Mouse (Mus musculus) intestine, embryonic 15.5 days (tissue): ENCODE data around the gene Tet3. TPM values are rescaled to one million over a fixed set of nuclear protein-coding genes. Genes with fewer than 3 reads are reported as not detected.

Experiments used
- ATAC-seq: fragments of 200-750 bp; cut with Nextera tagmentation; 2 replicates; pipeline ENCODE4 v1.8.0; 2017; ENCODE audit warnings: moderate TSS enrichment, moderate library complexity
- H3K27ac ChIP-seq: fragments of 300-500 bp; sonication (generic); 2 replicates; pipeline ENCODE4 v1.5.1; 2015; ENCODE audit warnings: mild to moderate bottlenecking, inconsistent platforms
- H3K27me3 ChIP-seq: fragments of 300-500 bp; sonication (generic); replicated peaks from 2 replicates; pipeline ENCODE4 v1.6.1; 2015; ENCODE audit warnings: inconsistent platforms
- H3K36me3 ChIP-seq: fragments of 300-500 bp; sonication (generic); 2 replicates; pipeline ENCODE4 v1.6.1; 2015; ENCODE audit warnings: inconsistent platforms
- H3K4me1 ChIP-seq: fragments of 300-500 bp; sonication (generic); replicated peaks from 2 replicates; pipeline ENCODE4 v1.6.1; 2015; ENCODE audit warnings: inconsistent platforms
- H3K4me2 ChIP-seq: fragments of 300-500 bp; sonication (generic); replicated peaks from 2 replicates; pipeline ENCODE4 v1.6.1; 2015; ENCODE audit warnings: mild to moderate bottlenecking, inconsistent platforms
- H3K4me3 ChIP-seq: fragments of 300-500 bp; sonication (generic); replicated peaks from 2 replicates; pipeline ENCODE4 v1.5.1; 2015; ENCODE audit warnings: inconsistent platforms
- H3K9ac ChIP-seq: fragments of 300-500 bp; sonication (generic); 2 replicates; pipeline ENCODE4 v1.6.1; 2015; ENCODE audit warnings: inconsistent platforms
- H3K9me3 ChIP-seq: fragments of 300-500 bp; sonication (generic); 2 replicates; pipeline ENCODE4 v1.6.1; 2016; ENCODE audit warnings: inconsistent platforms
- WGBS: fragments of 180-500 bp; shearing (Covaris S2); methylation state at CpG from one replicate; pipeline ENCODE4 v1.1.7; 2015; 5-methylcytosine and 5-hydroxymethylcytosine counted together
- polyA plus RNA-seq: library from polyadenylated mRNA; unstranded; fragments of >200 nt; fragmentation: Nextera tagmentation; extraction: Ambion mirVana; gene quantifications from 2 replicates; pipeline ENCODE4 v1.2.1, GENCODE M21; 2015

Gene Tet3
- polyA plus RNA-seq, 1 experiment from 2014 or later: 41.8 TPM

DNA sequence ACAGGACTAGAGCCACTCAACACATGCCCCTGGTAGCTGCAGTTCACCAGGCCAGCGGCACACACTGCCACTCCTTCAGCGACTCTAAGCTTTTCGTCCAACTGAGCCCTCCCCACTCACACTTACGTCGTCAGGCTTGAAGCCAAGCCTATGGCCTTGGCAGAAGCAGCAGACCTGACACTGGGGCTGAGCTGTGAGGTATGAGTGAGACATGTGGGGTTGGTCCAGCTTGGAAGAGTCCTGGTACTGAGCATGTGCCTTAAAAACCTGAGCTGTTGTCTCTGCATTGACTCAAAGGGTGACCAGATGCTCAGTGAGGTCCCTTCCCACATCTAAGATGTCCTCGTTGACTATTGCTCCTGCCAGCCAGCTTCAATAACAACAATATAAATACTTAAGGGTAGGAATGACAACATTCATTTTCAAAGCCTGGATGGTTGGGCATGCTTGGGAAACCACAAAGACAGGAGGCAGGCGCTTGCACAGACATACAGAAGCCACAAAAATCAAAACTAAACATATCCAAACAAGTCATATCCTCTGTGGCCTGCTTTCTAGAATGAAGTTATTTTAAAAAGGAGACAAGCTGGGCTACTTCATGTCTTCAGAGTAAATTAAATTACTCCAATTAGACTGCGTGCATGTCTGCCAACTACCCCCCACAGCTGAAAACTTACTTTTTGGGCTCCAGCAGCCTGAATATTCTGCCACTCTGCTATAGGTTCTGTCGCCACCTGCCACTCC, 37.3 kb upstream of the Tet3 start:
- Histone ChIP-seq H3K9ac (no peak overlapping the region), H3K27me3 (no peaks in the 10 kb centered on the region), H3K9me3 (no peaks in the 10 kb centered on the region), H3K36me3 (peaks cover 5% of the 10 kb centered on the region; the same call in 1 of the 2 replicates), H3K4me2 (no peak overlapping the region), H3K27ac (no peak overlapping the region), H3K4me3 (no peak overlapping the region), H3K4me1 (no peaks in the 10 kb centered on the region)
- WGBS: 89% methylated on average over 9 of the region's 9 CpGs
- ATAC-seq: no peak

DNA sequence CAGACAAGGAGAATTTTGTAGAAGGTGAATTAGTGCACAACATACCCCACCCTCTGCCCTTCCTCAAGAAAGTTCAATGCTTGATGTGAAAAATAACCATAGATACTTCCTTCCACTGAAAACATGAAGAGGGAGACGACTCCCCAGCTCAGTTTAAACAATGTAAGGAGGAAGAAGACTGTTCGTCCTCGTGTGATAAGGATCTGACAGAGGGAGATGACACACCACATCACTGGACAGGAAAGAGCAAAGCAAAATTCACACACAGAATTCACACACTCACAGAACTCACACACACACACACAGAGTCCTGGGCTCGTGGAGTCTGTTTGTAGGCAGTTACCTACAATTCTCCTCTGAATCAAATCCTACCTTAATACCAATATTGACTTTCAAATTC, 31.7 kb upstream of the Tet3 start:
- H3K9me3 ChIP-seq: no peaks in the 10 kb centered on the region
- WGBS: 49% methylated on average over 4 of the region's 4 CpGs
- H3K4me1 ChIP-seq: no peaks in the 10 kb centered on the region
- ATAC-seq: no peak
- H3K9ac ChIP-seq: no peak overlapping the region
- no peak overlapping the region for H3K27ac ChIP-seq
- H3K4me2 ChIP-seq: no peak overlapping the region
- no peak overlapping the region for H3K4me3 ChIP-seq
- peaks cover 24% of the 10 kb centered on the region; the same call in 1 of the 2 replicates for H3K36me3 ChIP-seq
- no peaks in the 10 kb centered on the region for H3K27me3 ChIP-seq

DNA sequence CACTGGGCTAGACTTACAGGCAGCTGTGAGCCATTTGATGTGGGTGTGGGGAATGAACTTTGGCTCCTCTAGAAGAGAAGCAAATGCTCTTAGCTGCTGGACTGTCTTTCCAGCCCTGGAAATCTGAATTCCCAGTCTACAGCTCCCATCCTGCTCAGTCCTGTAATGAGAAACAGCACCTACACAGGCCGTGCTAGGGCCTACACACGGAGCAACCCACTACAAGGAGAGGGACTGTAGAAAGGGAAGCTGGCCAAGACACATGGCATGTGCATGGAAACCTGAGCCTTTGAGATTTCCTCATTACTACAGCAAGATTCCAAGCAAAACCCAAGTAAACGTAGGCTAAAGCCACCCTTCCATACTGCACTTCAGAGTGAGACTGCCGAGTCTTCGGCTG, 29.3 kb upstream of the Tet3 start:
- H3K36me3 ChIP-seq: peaks cover 26% of the 10 kb centered on the region
- H3K4me3 ChIP-seq: no peak overlapping the region
- no peak overlapping the region for H3K27ac ChIP-seq
- H3K27me3 ChIP-seq: no peaks in the 10 kb centered on the region
- 82% methylated on average over 5 of the region's 5 CpGs for WGBS
- H3K4me1 ChIP-seq: no peaks in the 10 kb centered on the region
- no peak for ATAC-seq
- no peak overlapping the region for H3K9ac ChIP-seq
- H3K9me3 ChIP-seq: no peaks in the 10 kb centered on the region
- H3K4me2 ChIP-seq: no peak overlapping the region

DNA sequence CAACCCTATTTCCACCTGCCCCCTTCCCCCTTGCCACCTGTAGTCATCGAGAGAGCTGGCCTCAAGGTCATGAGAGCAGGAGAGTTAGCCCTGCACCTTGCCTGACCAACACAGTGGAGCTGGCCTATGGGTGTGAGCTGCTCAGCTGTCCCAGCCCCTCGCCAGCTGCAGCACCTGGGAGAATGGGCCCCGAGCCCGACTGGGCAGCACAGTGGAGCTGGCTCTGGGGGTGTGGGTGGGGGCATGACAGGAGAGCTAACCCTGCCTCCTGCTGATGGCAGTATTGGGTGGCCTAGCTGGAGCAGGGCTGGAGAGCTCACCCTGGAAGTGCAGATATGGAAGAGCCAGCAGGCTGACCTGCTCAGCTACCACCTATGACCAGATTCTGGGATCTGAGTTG, 28.4 kb upstream of the Tet3 start:
- peaks cover 1% of the 10 kb centered on the region; the same call in 1 of the 2 replicates for H3K4me1 ChIP-seq
- no peaks in the 10 kb centered on the region for H3K27me3 ChIP-seq
- peaks cover 26% of the 10 kb centered on the region for H3K36me3 ChIP-seq
- ATAC-seq: no peak
- H3K9me3 ChIP-seq: no peaks in the 10 kb centered on the region
- no peak overlapping the region for H3K9ac ChIP-seq
- no peak overlapping the region for H3K4me3 ChIP-seq
- H3K4me2 ChIP-seq: no peak overlapping the region
- 90% methylated on average over 4 of the region's 4 CpGs for WGBS
- no peak overlapping the region for H3K27ac ChIP-seq

DNA sequence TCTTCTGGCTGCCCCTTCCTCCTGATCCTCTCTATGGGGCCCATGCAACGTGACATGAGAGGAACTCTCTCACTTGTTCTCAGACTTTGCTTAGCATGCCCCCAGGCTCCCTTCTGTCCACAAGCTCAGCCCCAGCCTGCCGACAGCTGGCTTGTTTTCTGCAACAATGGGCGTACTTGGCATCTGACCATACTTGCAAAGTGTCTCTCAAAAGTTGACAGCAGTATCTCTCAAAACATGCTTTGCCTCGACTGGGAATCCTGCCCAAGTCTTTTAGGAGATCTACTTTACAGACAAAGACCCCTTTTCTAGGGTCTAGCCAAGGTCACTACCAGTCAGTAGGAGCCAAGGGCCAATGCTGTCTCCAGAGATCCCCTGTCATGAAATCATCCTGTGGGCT, 27.0 kb upstream of the Tet3 start:
- Histone ChIP-seq H3K9ac (no peak overlapping the region), H3K27ac (no peak overlapping the region), H3K36me3 (peaks cover 29% of the 10 kb centered on the region), H3K27me3 (no peaks in the 10 kb centered on the region), H3K4me1 (peaks cover 3% of the 10 kb centered on the region; the same call in 1 of the 2 replicates), H3K4me3 (no peak overlapping the region), H3K4me2 (no peak overlapping the region), H3K9me3 (no peaks in the 10 kb centered on the region)
- WGBS: 79% methylated on average over 4 of the region's 4 CpGs
- ATAC-seq: no peak

DNA sequence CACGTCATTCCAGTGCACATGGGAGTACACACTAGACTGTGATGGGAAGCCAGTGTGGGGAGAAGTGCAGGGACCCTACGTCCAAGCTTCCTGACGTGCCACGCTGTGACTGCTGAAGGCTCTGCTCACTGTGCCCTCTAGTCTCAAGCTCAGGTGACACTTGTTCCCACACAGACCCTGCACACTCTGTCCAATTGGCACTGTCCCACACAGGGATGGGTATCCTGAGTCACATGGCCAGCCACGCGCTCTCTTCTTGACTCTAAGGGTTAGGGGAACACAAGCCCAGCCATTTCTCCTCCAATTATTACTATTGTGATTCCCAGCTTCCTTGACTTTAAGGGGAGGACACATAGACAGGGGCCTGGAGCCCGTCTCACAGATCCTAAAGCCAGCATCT, 24.9 kb upstream of the Tet3 start:
- Histone ChIP-seq H3K4me1 (peaks cover 3% of the 10 kb centered on the region; the same call in 1 of the 2 replicates), H3K9ac (no peak overlapping the region), H3K27ac (no peak overlapping the region), H3K9me3 (no peaks in the 10 kb centered on the region), H3K27me3 (no peaks in the 10 kb centered on the region), H3K4me3 (no peak overlapping the region), H3K36me3 (peaks cover 26% of the 10 kb centered on the region), H3K4me2 (no peak overlapping the region)
- ATAC-seq: no peak
- 93% methylated on average over 7 of the region's 7 CpGs for WGBS

DNA sequence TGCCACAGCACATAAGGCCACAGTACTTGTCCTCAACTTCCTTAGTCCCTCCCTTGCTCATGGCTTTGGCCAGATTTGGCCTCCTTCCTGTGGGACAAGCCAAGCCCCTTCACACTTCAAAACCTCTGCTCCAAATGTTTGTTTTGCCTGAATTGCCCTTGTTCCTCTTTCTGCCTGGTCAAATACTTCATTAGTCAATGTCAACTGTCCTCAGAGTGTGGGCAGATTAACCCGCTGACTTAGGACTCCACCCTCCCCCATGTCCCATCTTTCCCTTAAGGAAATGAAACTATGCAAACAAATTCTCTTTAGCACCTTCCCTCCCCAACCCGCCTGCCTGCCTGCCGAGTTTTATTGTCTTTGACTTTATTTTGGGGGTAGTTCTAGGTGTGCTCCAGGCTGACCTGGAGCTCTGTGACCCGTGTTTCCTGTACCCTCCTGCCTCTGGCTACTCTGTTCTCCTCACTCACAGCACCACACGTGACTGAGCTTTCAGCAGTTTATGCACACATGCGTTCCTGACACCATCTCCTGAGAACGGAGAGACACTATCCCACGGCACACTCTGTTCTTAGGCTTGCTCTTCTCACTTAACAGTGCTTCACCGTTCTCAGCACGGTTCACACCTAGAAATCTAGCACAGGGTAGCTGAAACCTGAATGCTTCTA, 23.7 kb upstream of the Tet3 start:
- Histone ChIP-seq H3K9me3 (no peaks in the 10 kb centered on the region), H3K4me1 (peaks cover 3% of the 10 kb centered on the region; the same call in 1 of the 2 replicates), H3K27ac (peak overlapping the region; percentile 22; the same call in 1 of the 2 replicates), H3K4me3 (no peak overlapping the region), H3K36me3 (peaks cover 22% of the 10 kb centered on the region), H3K27me3 (no peaks in the 10 kb centered on the region), H3K9ac (no peak overlapping the region), H3K4me2 (no peak overlapping the region)
- peak; percentile 51; the same call in 1 of the 2 replicates for ATAC-seq
- 45% methylated on average over 10 of the region's 10 CpGs for WGBS

DNA sequence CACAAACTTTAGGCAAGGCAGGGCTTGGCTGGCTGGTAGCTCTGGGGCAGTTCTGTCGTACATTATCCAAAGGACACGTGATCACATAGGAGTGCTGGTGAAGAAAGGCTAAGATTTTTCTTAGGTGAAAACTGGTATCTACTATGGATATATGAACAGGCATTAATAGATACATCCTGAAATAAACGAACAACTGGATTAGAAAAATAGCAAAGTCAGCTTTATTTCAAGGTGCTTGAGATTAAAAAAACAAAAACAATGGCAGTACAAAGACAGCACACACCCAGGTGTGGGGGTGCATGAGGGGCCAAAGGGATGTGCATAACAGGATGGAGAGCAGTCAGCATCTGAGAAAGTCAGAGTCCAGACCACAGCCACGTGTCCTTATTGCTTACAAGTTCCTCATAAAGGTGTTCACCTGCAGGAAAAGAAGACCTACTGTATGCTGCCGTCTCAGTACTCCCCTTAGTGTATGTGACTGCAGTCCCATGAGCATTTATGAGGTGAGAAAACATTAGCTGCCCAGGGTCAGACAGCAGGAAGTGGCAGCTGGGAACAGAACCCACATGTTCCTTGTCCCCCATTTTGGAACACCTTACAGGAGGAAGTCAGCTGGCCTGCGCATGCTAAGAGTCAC, 21.3 kb upstream of the Tet3 start:
- no peak overlapping the region for H3K27ac ChIP-seq

DNA sequence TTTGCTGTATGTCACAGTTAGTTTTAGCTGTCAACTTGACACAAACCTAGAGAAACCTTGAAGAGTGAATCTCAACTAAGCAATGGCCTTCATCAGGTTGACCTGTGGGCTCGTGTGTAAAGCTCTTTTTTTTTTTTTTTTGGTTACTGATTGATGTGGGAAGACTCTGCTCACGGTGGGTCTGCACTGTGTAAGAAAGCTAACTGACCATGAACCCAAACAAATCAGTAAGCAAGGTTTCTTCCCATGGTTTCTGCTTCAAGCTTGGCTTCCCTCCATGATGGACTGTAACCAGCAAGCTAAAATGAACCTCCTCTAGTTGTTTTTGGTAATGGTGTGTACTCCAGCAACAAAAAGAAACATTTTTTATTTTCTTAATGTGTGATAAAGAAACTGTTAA, 20.3 kb upstream of the Tet3 start:
- H3K4me1 ChIP-seq: peaks cover 3% of the 10 kb centered on the region; the same call in 1 of the 2 replicates
- no peak overlapping the region for H3K27ac ChIP-seq
- ATAC-seq: no peak
- H3K36me3 ChIP-seq: peaks cover 11% of the 10 kb centered on the region
- H3K4me2 ChIP-seq: no peak overlapping the region
- WGBS: 46% methylated on average over 2 of the region's 2 CpGs
- H3K4me3 ChIP-seq: no peak overlapping the region
- no peaks in the 10 kb centered on the region for H3K9me3 ChIP-seq
- no peaks in the 10 kb centered on the region for H3K27me3 ChIP-seq
- H3K9ac ChIP-seq: no peak overlapping the region

More for the DNA sequence above, 21.3 kb upstream of the Tet3 start:
- H3K9ac ChIP-seq: no peak overlapping the region
- WGBS: 87% methylated on average over 6 of the region's 6 CpGs
- peaks cover 17% of the 10 kb centered on the region for H3K36me3 ChIP-seq
- ATAC-seq: no peak
- H3K9me3 ChIP-seq: no peaks in the 10 kb centered on the region
- no peak overlapping the region for H3K4me3 ChIP-seq
- H3K27me3 ChIP-seq: no peaks in the 10 kb centered on the region
- H3K4me1 ChIP-seq: peaks cover 3% of the 10 kb centered on the region; the same call in 1 of the 2 replicates
- H3K4me2 ChIP-seq: no peak overlapping the region

DNA sequence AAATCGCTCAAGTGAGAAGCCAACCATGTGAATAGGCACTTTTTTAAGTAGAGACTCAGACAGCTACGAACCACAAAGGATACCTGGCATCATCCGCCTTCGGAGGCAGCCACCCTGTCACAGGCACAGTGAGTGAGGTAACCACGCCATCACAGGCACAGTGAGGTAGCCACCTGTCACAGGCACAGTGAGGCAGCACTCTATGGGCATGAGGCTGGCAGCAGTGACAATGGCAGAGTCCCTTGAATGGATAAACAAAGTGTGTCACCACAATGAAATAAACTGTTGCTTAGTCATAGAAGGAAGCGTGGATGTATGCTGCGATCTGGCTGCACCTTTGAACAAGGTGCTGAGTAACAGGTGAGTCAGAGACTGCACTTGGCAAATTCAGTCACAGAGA, 19.7 kb upstream of the Tet3 start:
- no peak overlapping the region for H3K9ac ChIP-seq
- WGBS: 94% methylated on average over 7 of the region's 7 CpGs
- H3K4me1 ChIP-seq: peaks cover 3% of the 10 kb centered on the region; the same call in 1 of the 2 replicates
- no peak for ATAC-seq
- no peaks in the 10 kb centered on the region for H3K9me3 ChIP-seq
- no peak overlapping the region for H3K4me3 ChIP-seq
- no peak overlapping the region for H3K4me2 ChIP-seq
- H3K36me3 ChIP-seq: peaks cover 11% of the 10 kb centered on the region; the same call in 1 of the 2 replicates
- no peak overlapping the region for H3K27ac ChIP-seq
- no peaks in the 10 kb centered on the region for H3K27me3 ChIP-seq

DNA sequence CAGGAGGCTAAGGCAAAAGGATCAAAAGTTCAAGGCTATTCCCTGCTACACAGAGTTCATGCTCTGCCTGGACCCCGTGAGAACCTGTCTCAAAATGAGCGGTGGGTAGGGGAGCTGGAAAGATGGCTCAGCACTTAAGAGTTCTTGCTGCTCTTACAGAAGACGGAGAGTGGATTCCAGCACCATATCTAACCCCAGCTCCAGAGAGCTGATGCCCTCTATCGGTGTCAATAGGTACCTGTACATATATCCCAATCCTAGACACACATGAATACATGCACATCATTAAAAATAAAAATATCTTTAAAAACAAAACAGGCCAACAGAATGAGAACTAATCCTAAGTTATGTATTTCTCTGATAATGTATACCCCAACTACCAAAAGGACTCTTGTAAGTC, 19.3 kb upstream of the Tet3 start:
- Histone ChIP-seq H3K9ac (no peak overlapping the region), H3K4me3 (no peak overlapping the region), H3K9me3 (no peaks in the 10 kb centered on the region), H3K27me3 (no peaks in the 10 kb centered on the region), H3K36me3 (peaks cover 11% of the 10 kb centered on the region; the same call in 1 of the 2 replicates), H3K4me1 (peaks cover 3% of the 10 kb centered on the region; the same call in 1 of the 2 replicates), H3K27ac (no peak overlapping the region), H3K4me2 (no peak overlapping the region)
- 70% methylated on average over 4 of the region's 4 CpGs for WGBS
- no peak for ATAC-seq

DNA sequence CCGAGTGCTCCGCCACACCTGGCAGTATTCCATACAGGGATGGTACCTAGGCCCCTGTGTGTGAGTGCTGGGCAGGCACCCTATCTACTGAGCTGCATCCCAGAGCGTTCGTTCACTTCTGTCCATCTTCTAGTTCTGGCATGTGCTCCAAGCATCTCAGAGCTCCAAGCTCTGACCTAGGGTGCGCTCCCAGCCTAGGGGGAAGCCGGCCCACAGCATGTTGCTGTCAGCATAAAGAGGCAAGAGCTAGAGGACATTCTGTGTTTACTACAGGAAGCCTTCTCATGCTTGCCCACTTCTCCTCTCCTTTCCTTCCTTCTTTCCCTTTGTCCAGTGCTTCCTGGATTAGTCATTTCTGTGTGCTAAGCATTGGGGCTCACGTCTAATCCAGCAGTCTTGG, 16.5 kb upstream of the Tet3 start:
- Histone ChIP-seq H3K4me3 (no peak overlapping the region), H3K4me2 (no peak overlapping the region), H3K9me3 (no peaks in the 10 kb centered on the region), H3K4me1 (no peaks in the 10 kb centered on the region), H3K36me3 (peaks cover 3% of the 10 kb centered on the region; the same call in 1 of the 2 replicates), H3K27me3 (no peaks in the 10 kb centered on the region), H3K9ac (no peak overlapping the region), H3K27ac (no peak overlapping the region)
- 79% methylated on average over 7 of the region's 7 CpGs for WGBS
- ATAC-seq: no peak
